Mouse (Mus musculus) G1E (cell line): ENCODE data around the gene Cln5.

Experiments used
- CTCF ChIP-seq: IDR thresholded peaks from 2 replicates; pipeline ENCODE4 v1.5.1; 2012; ENCODE audit warnings: low read depth, low read length, inconsistent platforms, mixed read lengths
- GATA2 ChIP-seq: IDR thresholded peaks from 2 replicates; pipeline ENCODE4 v1.6.1; 2012; ENCODE audit warnings: low read depth, low read length, inconsistent platforms, borderline replicate concordance
- POLR2AphosphoS5 ChIP-seq: IDR thresholded peaks from 2 replicates; pipeline ENCODE4 v1.6.1; 2012; ENCODE audit warnings: low read depth, low read length, inconsistent platforms; ENCODE audit not compliant: insufficient replicate concordance
- TAL1 ChIP-seq: conservative IDR thresholded peaks from 2 replicates; pipeline ENCODE4 v1.6.1; 2012; ENCODE audit warnings: low read depth, low read length, inconsistent platforms, mixed read lengths

DNA sequence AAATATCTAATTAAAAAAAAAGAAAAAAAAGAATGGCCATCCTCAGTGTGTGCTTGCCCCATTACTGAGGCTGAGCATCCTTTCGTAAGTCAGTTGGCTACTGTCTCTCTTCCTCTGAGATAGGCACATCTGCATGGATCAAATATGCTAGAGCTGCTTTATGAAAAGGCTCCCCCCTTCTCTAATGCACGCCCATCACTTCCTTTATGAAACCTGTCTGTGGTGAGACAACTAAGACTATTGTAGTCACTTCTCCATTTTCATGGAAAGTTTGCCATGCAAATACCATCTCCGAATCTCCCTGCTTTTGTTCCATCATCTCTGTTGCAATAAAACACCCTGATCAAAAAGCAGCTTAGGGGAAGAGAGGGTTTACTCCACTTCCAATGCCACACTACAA, 33.0 kb upstream of the Cln5 start:
- TF ChIP-seq CTCF, result no peak
- TF ChIP-seq TAL1, result no peak
- no peak for TF ChIP-seq POLR2AphosphoS5
- TF ChIP-seq GATA2, result no peak
